Mouse (Mus musculus) neural tube, embryonic 11.5 days (tissue): ENCODE data around the gene Apoc2. TPM values are rescaled to one million over a fixed set of nuclear protein-coding genes. Genes with fewer than 3 reads are reported as not detected.

ENCODE experiments used
- ATAC-seq: fragments of 200-750 bp; cut with Nextera tagmentation; 2 replicates; pipeline ENCODE4 v1.8.0; 2017; ENCODE audit warnings: moderate number of reproducible peaks, mild to moderate bottlenecking, moderate TSS enrichment, moderate library complexity; ENCODE audit not compliant: insufficient read depth, low FRiP score, low TSS enrichment
- DNase-seq: peaks from one replicate; pipeline ENCODE4 v3.0.0-alpha.2; 2015; ENCODE audit warnings: low spot score
- H3K27ac ChIP-seq: fragments of 300-500 bp; sonication (generic); 2 replicates; pipeline ENCODE4 v1.5.1; 2014; ENCODE audit warnings: low read depth, mild to moderate bottlenecking, low read length
- H3K27me3 ChIP-seq: fragments of 300-500 bp; sonication (generic); 2 replicates; pipeline ENCODE4 v1.6.1; 2014; ENCODE audit warnings: mild to moderate bottlenecking, low read length, mixed read lengths; ENCODE audit not compliant: control insufficient read depth, insufficient read depth
- H3K36me3 ChIP-seq: fragments of 300-500 bp; sonication (generic); 2 replicates; pipeline ENCODE4 v1.6.1; 2014; ENCODE audit warnings: mild to moderate bottlenecking, low read length, moderate library complexity, mixed read lengths; ENCODE audit not compliant: control insufficient read depth, insufficient read depth
- H3K4me1 ChIP-seq: fragments of 300-500 bp; sonication (generic); 2 replicates; pipeline ENCODE4 v1.6.1; 2014; ENCODE audit warnings: low read length, mixed read lengths; ENCODE audit not compliant: control insufficient read depth, insufficient read depth
- H3K4me2 ChIP-seq: fragments of 300-500 bp; sonication (generic); 2 replicates; pipeline ENCODE4 v1.6.1; 2014; ENCODE audit warnings: low read depth, mild to moderate bottlenecking, moderate library complexity
- H3K4me3 ChIP-seq: fragments of 300-500 bp; sonication (generic); 2 replicates; pipeline ENCODE4 v1.5.1; 2014; ENCODE audit warnings: low read depth, low read length
- H3K9ac ChIP-seq: fragments of 300-500 bp; sonication (generic); 2 replicates; pipeline ENCODE4 v1.6.1; 2014; ENCODE audit warnings: mild to moderate bottlenecking, low read length
- H3K9me3 ChIP-seq: fragments of 300-500 bp; sonication (generic); 2 replicates; pipeline ENCODE4 v1.6.1; 2016; ENCODE audit warnings: low read length; ENCODE audit not compliant: control insufficient read depth
- WGBS: fragments of 180-500 bp; shearing (Covaris S2); extraction: QIAGEN DNeasy Blood & Tissue Kit; methylation state at CpG from one replicate; pipeline ENCODE4 v1.1.7; 2014; 5-methylcytosine and 5-hydroxymethylcytosine counted together
- polyA plus RNA-seq: library from polyadenylated mRNA; unstranded; fragments of >200 nt; fragmentation: Nextera tagmentation; extraction: Ambion mirVana; gene quantifications from 2 replicates; pipeline ENCODE4 v1.2.1, GENCODE M21; 2014

The Apoc2 gene
- polyA plus RNA-seq, 1 experiment from 2014 or later = 0.45 TPM

DNA sequence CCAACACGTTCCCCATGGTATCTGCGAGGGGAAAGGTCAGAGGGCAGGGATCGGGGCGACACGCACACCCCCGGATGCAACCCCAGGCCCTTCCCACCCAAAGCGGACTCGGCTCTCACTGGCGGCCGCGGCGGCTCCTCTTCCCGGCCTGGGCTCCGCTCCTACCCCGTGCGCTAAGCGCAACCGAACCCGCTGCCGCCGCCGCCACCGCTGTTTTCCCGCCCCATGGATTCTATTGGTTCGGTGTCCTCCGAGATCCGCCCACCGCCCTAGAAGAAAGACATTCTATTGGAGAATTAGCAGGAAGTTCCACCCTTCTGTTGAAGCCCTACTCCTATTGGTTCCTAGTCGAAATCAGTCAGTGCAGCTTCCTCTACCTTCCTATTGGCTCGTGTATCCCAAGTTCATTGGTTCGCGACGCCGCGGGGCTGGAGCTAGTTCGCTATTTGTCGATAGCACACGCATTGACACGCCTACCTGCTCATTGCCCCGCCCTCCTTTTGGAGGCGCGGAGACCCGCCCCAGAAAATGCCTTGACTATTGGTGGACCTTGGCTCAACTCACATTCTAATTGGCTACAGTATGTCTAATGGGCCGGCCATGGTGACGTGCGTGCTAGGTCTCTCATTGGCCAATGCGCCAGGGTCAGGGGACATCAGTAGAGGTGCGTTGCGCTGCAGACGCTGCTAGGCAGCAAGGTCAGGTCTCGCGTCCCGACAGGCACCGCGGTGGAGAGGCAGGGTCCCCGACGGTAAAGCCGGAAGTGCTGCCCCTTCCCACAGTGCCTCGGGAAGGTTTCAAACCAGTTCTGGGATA is 37.7 kb upstream of the Apoc2 start, which contains the start of gene Tomm40:
TSS of gene Tomm40 (minus strand) at position 200 of the 816 bp plus-strand sequence.
- under 1% methylated on average over 53 of the region's 59 CpGs for WGBS
- H3K4me1 ChIP-seq = peaks cover 7% of the 10 kb centered on the region
- H3K4me2 ChIP-seq = peak within 1 kb of the TSS; percentile 83
- DNase-seq (peak; percentile 100), ATAC-seq (peak; percentile 99)
- peak within 1 kb of the TSS; percentile 93 for H3K4me3 ChIP-seq
- H3K9me3 ChIP-seq = no peaks in the 10 kb centered on the region
- no peaks in the 10 kb centered on the region for H3K27me3 ChIP-seq
- peaks cover 9% of the 10 kb centered on the region for H3K36me3 ChIP-seq
- peak within 1 kb of the TSS; percentile 80 for H3K9ac ChIP-seq
- H3K27ac ChIP-seq = peak within 1 kb of the TSS; percentile 81

DNA sequence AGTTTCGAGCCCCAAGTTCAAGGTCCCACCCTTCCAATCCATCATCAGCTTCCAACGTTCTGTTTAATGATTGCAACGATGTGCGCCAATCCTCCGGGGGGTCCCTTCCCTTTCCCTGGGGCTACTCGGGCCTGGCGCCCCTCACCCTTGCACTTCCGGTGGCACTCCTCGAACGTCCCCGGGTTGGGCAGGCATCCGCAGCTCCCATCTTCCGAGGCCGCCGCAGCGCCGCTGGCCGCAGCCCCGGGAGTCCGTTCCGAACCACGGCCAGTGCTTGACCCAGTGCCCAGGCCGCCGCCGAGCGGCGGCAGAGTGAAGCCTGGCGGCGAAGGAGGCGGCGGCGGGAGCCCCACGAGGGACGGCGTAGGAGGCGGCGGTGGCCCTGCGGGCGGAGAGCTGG is 37.1 kb upstream of the Apoc2 start:
- Histone ChIP-seq H3K27ac (peak overlapping the region; percentile 36), H3K27me3 (no peaks in the 10 kb centered on the region), H3K36me3 (peaks cover 10% of the 10 kb centered on the region), H3K4me1 (peaks cover 7% of the 10 kb centered on the region), H3K4me2 (peak overlapping the region; percentile 83), H3K4me3 (peak overlapping the region; percentile 93), H3K9ac (peak overlapping the region; percentile 80), H3K9me3 (no peaks in the 10 kb centered on the region)
- no peak for DNase-seq
- WGBS = under 1% methylated on average over 28 of the region's 39 CpGs
- no peak; the same call in 1 of the 2 replicates for ATAC-seq

DNA sequence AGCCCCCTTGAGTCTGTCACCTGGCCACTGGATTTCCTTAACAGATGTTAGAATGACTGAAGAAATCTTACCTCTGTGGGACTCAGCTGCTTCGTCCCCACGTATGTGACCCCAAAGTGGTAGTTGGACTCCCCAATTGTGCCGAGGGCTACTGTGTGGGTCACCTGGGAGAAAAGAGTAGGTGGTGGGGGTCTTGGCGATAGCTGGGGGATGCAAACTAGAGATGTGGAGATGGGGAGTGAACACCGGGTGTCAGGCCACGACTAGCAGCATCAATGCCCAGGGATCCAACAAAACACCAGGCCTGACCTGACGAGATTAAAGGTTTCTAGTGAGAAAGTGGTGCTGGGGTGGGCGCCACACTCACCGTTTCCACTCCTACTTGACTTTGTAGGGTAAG is 35.9 kb upstream of the Apoc2 start:
- peaks cover 16% of the 10 kb centered on the region for H3K36me3 ChIP-seq
- peaks cover 7% of the 10 kb centered on the region for H3K4me1 ChIP-seq
- 94% methylated on average over 9 of the region's 9 CpGs for WGBS
- H3K4me2 ChIP-seq = no peak overlapping the region
- H3K27ac ChIP-seq = no peak overlapping the region
- no peak for DNase-seq
- H3K9me3 ChIP-seq = no peaks in the 10 kb centered on the region
- ATAC-seq = no peak
- no peaks in the 10 kb centered on the region for H3K27me3 ChIP-seq
- H3K9ac ChIP-seq = no peak overlapping the region
- H3K4me3 ChIP-seq = no peak overlapping the region

DNA sequence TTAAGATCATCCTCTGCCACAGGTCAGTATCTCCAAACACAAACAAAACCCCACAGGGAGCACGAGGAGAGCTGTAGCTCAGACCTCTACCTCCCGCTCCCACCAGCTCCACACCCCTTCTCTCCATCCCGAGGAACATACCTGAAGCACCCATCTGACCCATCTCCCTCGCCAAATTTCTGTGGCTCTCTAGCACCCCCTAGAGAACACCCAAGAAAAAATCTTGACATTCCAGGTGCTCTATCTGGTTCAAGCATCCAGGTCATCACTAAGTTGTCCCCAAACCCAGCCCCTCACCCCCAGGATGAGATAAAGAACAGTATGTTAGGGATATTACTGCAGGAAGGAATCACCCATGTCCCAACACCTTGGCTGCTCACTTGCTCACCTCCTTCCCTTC is 35.5 kb upstream of the Apoc2 start:
- WGBS = 57% methylated on average over 4 of the region's 4 CpGs
- Histone ChIP-seq H3K4me2 (no peak overlapping the region), H3K27me3 (no peaks in the 10 kb centered on the region), H3K4me1 (peaks cover 7% of the 10 kb centered on the region), H3K27ac (no peak overlapping the region), H3K36me3 (peaks cover 16% of the 10 kb centered on the region), H3K4me3 (no peak overlapping the region; the same call in 1 of the 2 replicates), H3K9ac (no peak overlapping the region), H3K9me3 (no peaks in the 10 kb centered on the region)
- no peak for DNase-seq
- ATAC-seq = no peak

DNA sequence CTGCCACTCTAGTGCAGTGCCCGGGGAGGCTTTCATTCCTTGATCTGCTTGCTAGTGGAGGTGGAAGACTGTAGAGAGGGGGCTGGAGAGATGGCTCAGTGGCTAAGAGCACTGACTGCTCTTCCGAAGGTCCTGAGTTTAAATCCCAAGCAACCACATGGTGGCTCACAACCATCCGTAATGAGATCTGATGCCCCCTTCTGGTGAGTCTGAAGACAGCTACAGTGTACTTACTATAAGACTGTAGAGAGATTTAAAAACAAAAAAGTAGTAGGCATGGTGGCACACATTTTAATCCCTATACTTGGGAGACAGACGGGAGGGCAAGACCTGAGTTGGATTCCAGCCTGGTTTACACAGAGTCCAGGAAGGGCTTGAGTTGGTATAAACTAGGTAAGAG is 34.7 kb upstream of the Apoc2 start:
- Histone ChIP-seq H3K9ac (no peak overlapping the region), H3K36me3 (peaks cover 18% of the 10 kb centered on the region)
- no peak for DNase-seq

DNA sequence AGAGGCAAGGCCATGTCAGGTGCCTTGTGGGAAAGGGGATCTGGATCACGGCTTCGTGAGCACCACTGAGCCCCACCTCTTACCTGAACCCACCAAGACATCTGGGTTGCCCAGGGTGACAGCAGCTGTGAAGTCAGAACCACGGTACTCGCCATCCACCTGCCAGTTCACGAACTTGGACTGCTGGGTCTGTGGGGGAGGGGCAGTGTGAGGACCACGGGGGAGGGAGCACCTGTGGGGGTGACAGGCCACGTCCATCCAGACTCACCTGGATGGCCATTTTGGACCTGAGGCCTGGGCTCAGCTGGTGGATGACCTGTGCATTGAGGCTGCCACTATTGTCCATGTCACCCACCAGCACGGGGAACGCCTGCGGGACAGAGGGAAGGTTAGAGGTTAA is 32.9 kb upstream of the Apoc2 start:
- H3K27me3 ChIP-seq = no peaks in the 10 kb centered on the region
- peaks cover 7% of the 10 kb centered on the region for H3K4me1 ChIP-seq
- ATAC-seq = no peak
- H3K4me2 ChIP-seq = no peak overlapping the region
- no peak overlapping the region for H3K4me3 ChIP-seq
- no peak for DNase-seq
- no peak overlapping the region for H3K9ac ChIP-seq
- peaks cover 22% of the 10 kb centered on the region for H3K36me3 ChIP-seq
- no peak overlapping the region for H3K27ac ChIP-seq
- H3K9me3 ChIP-seq = no peaks in the 10 kb centered on the region
- WGBS = 88% methylated on average over 10 of the region's 10 CpGs

More for the DNA sequence above, 34.7 kb upstream of the Apoc2 start:
- H3K27me3 ChIP-seq = no peaks in the 10 kb centered on the region
- ATAC-seq = no peak
- WGBS = 88% methylated on average over 4 of the region's 4 CpGs
- no peak overlapping the region for H3K4me3 ChIP-seq
- peaks cover 7% of the 10 kb centered on the region for H3K4me1 ChIP-seq
- H3K27ac ChIP-seq = no peak overlapping the region
- H3K9me3 ChIP-seq = no peaks in the 10 kb centered on the region
- no peak overlapping the region for H3K4me2 ChIP-seq

DNA sequence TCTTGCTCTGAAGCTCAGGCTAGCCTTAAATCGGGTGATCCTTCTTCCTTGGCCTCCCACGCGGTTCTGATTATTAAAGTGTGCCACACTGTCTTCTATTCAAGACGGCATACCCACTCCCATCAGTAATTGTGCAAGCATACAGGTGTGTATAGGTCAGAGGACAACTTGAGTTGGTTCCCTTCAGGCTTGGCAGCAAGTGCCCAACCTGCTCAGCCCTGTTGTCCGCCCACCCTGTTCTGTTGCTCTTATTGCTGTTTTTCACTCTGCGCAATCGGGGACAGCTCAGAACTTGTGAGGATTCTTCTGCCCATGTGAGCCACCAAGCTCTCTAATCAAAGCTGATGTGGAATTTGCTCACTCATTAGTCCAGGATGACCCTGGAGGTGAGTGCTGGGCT is 27.5 kb upstream of the Apoc2 start:
- Histone ChIP-seq H3K4me2 (no peak overlapping the region), H3K9me3 (no peaks in the 10 kb centered on the region), H3K36me3 (peaks cover 12% of the 10 kb centered on the region; the same call in 1 of the 2 replicates), H3K27ac (no peak overlapping the region), H3K9ac (no peak overlapping the region), H3K4me1 (no peaks in the 10 kb centered on the region), H3K27me3 (no peaks in the 10 kb centered on the region), H3K4me3 (no peak overlapping the region)
- 95% methylated on average over 7 of the region's 7 CpGs for WGBS
- no peak for DNase-seq
- ATAC-seq = no peak

DNA sequence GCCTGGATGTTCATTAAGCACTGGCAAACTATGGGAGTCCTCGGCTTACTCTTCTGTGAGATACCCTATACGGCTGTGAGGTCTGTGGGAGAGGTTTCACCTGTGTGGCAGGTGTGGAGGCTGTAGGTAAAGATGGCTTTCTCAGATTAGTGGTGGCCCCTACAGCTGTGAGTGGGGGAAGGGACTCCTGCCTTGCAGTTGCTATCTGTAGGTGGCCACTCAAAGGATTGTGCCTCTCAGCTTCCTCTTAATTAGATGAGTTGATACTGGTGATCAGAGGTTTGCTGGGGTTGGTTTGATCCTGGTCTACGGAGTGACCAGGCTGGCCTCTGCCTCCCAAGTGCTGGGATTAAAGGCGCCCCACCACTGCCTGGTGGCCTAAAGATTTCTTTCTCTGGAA is 26.7 kb upstream of the Apoc2 start:
- no peak overlapping the region for H3K9ac ChIP-seq
- H3K4me3 ChIP-seq = no peak overlapping the region
- H3K36me3 ChIP-seq = peaks cover 12% of the 10 kb centered on the region; the same call in 1 of the 2 replicates
- H3K9me3 ChIP-seq = no peaks in the 10 kb centered on the region
- DNase-seq (no peak), ATAC-seq (no peak)
- no peak overlapping the region for H3K4me2 ChIP-seq
- 87% methylated on average over 4 of the region's 4 CpGs for WGBS
- H3K27ac ChIP-seq = no peak overlapping the region
- no peaks in the 10 kb centered on the region for H3K27me3 ChIP-seq
- H3K4me1 ChIP-seq = no peaks in the 10 kb centered on the region
